Mouse (Mus musculus): ENCODE results near the gene Kri1. TPM values are rescaled to one million over a fixed set of nuclear protein-coding genes. Genes with fewer than 3 reads are reported as not detected.

Kri1 gene
- polyA plus RNA-seq (2015; fragmentation: Nextera tagmentation; extraction: Ambion mirVana): 7.0 and 7.2 TPM in 2 replicates

GRCm38 (mm10) chr9:21287571-21288402, at the start of gene Kri1:
Gene Kri1, minus strand, starts transcription at chr9:21287969.
- peak; percentile 27; the same call in 1 of the 2 replicates for TF ChIP-seq CTCF (IDR thresholded peaks at IDR 0.05; ENCODE audit: low read depth)
- H3K4me3 ChIP-seq (ENCODE audit: low read depth, low read length): peak within 1 kb of the TSS; percentile 76
- under 1% methylated on average over 59 of the region's 59 CpGs for WGBS
- peaks cover 15% of the 10 kb centered on the region; the same call in 1 of the 2 replicates for H3K4me1 ChIP-seq (replicated peaks; ENCODE audit: control insufficient read depth, insufficient read depth, low read length)
- peak within 1 kb of the TSS; percentile 82 for H3K4me2 ChIP-seq (replicated peaks; ENCODE audit: low read depth)
- H3K27ac ChIP-seq (ENCODE audit: low read depth, low read length): peak within 1 kb of the TSS; percentile 87
- peak; percentile 71 for ATAC-seq
- peaks cover 8% of the 10 kb centered on the region; the same call in 1 of the 2 replicates for H3K36me3 ChIP-seq (ENCODE audit: control insufficient read depth, insufficient read depth)
- no peaks in the 10 kb centered on the region for H3K9me3 ChIP-seq (ENCODE audit: control insufficient read depth)
- H3K9ac ChIP-seq (ENCODE audit: low read depth, low read length): peak within 1 kb of the TSS; percentile 73
- no peaks in the 10 kb centered on the region for H3K27me3 ChIP-seq (replicated peaks; ENCODE audit: control insufficient read depth, insufficient read depth, low read length)

- TF ChIP-seq CTCF (IDR thresholded peaks at IDR 0.05; ENCODE audit: low read depth): no peak
- 86% methylated on average over 8 of the region's 8 CpGs for WGBS
Observed at GRCm38 (mm10) chr9:21336491-21336890, 48.7 kb upstream of the Kri1 start.

GRCm38 (mm10) chr9:21335391-21335790, 47.6 kb upstream of the Kri1 start:
- Histone ChIP-seq H3K4me3 (ENCODE audit: low read depth, low read length) (no peak overlapping the region), H3K4me2 (replicated peaks; ENCODE audit: low read depth) (no peak overlapping the region), H3K27me3 (replicated peaks; ENCODE audit: control insufficient read depth, insufficient read depth, low read length) (no peaks in the 10 kb centered on the region), H3K27ac (ENCODE audit: low read depth, low read length) (no peak overlapping the region), H3K9me3 (ENCODE audit: control insufficient read depth) (no peaks in the 10 kb centered on the region), H3K4me1 (replicated peaks; ENCODE audit: control insufficient read depth, insufficient read depth, low read length) (no peaks in the 10 kb centered on the region), H3K9ac (ENCODE audit: low read depth, low read length) (no peak overlapping the region), H3K36me3 (ENCODE audit: control insufficient read depth, insufficient read depth) (no peaks in the 10 kb centered on the region)
- no peak for ATAC-seq
- no peak for TF ChIP-seq CTCF (IDR thresholded peaks at IDR 0.05; ENCODE audit: low read depth)
- WGBS: 84% methylated on average over 4 of the region's 4 CpGs

More at GRCm38 (mm10) chr9:21336491-21336890, 48.7 kb upstream of the Kri1 start:
- Histone ChIP-seq H3K36me3 (ENCODE audit: control insufficient read depth, insufficient read depth) (peaks cover 2% of the 10 kb centered on the region; the same call in 1 of the 2 replicates), H3K9me3 (ENCODE audit: control insufficient read depth) (no peaks in the 10 kb centered on the region), H3K4me2 (replicated peaks; ENCODE audit: low read depth) (no peak overlapping the region), H3K4me1 (replicated peaks; ENCODE audit: control insufficient read depth, insufficient read depth, low read length) (no peaks in the 10 kb centered on the region), H3K27me3 (replicated peaks; ENCODE audit: control insufficient read depth, insufficient read depth, low read length) (no peaks in the 10 kb centered on the region), H3K9ac (ENCODE audit: low read depth, low read length) (no peak overlapping the region), H3K4me3 (ENCODE audit: low read depth, low read length) (no peak overlapping the region), H3K27ac (ENCODE audit: low read depth, low read length) (no peak overlapping the region)
- ATAC-seq: no peak

- Histone ChIP-seq H3K36me3 (ENCODE audit: control insufficient read depth, insufficient read depth) (no peaks in the 10 kb centered on the region), H3K27ac (ENCODE audit: low read depth, low read length) (no peak overlapping the region), H3K4me1 (replicated peaks; ENCODE audit: control insufficient read depth, insufficient read depth, low read length) (no peaks in the 10 kb centered on the region), H3K9ac (ENCODE audit: low read depth, low read length) (no peak overlapping the region), H3K9me3 (ENCODE audit: control insufficient read depth) (no peaks in the 10 kb centered on the region), H3K4me3 (ENCODE audit: low read depth, low read length) (no peak overlapping the region), H3K27me3 (replicated peaks; ENCODE audit: control insufficient read depth, insufficient read depth, low read length) (no peaks in the 10 kb centered on the region), H3K4me2 (replicated peaks; ENCODE audit: low read depth) (no peak overlapping the region)
- TF ChIP-seq CTCF (IDR thresholded peaks at IDR 0.05; ENCODE audit: low read depth): no peak
- no peak for ATAC-seq
Observed at GRCm38 (mm10) chr9:21334747-21335146, 47.0 kb upstream of the Kri1 start.

- Histone ChIP-seq H3K27ac (ENCODE audit: low read depth, low read length) (no peak overlapping the region), H3K4me2 (replicated peaks; ENCODE audit: low read depth) (no peak overlapping the region), H3K9me3 (ENCODE audit: control insufficient read depth) (no peaks in the 10 kb centered on the region), H3K9ac (ENCODE audit: low read depth, low read length) (no peak overlapping the region), H3K4me1 (replicated peaks; ENCODE audit: control insufficient read depth, insufficient read depth, low read length) (no peaks in the 10 kb centered on the region), H3K4me3 (ENCODE audit: low read depth, low read length) (no peak overlapping the region), H3K27me3 (replicated peaks; ENCODE audit: control insufficient read depth, insufficient read depth, low read length) (no peaks in the 10 kb centered on the region), H3K36me3 (ENCODE audit: control insufficient read depth, insufficient read depth) (no peaks in the 10 kb centered on the region)
- 79% methylated on average over 1 of the region's 1 CpGs for WGBS
- no peak for TF ChIP-seq CTCF (IDR thresholded peaks at IDR 0.05; ENCODE audit: low read depth)
- no peak for ATAC-seq
Observed at GRCm38 (mm10) chr9:21333523-21333922, 45.8 kb upstream of the Kri1 start.

- WGBS: 63% methylated on average over 9 of the region's 9 CpGs
- H3K36me3 ChIP-seq (ENCODE audit: control insufficient read depth, insufficient read depth): no peaks in the 10 kb centered on the region
- H3K4me2 ChIP-seq (replicated peaks; ENCODE audit: low read depth): no peak overlapping the region
- H3K4me1 ChIP-seq (replicated peaks; ENCODE audit: control insufficient read depth, insufficient read depth, low read length): no peaks in the 10 kb centered on the region
- H3K27me3 ChIP-seq (replicated peaks; ENCODE audit: control insufficient read depth, insufficient read depth, low read length): no peaks in the 10 kb centered on the region
- no peak overlapping the region for H3K27ac ChIP-seq (ENCODE audit: low read depth, low read length)
- ATAC-seq: no peak
- no peak overlapping the region for H3K4me3 ChIP-seq (ENCODE audit: low read depth, low read length)
- no peak for TF ChIP-seq CTCF (IDR thresholded peaks at IDR 0.05; ENCODE audit: low read depth)
- no peaks in the 10 kb centered on the region for H3K9me3 ChIP-seq (ENCODE audit: control insufficient read depth)
- no peak overlapping the region for H3K9ac ChIP-seq (ENCODE audit: low read depth, low read length)
Observed at GRCm38 (mm10) chr9:21332161-21333061, 44.6 kb upstream of the Kri1 start.

Data from intestine, postnatal 0 days (tissue).